Mouse (Mus musculus) limb, embryonic 13.5 days (tissue): ENCODE measurements around the gene Slc22a5. TPM values are rescaled to one million over a fixed set of nuclear protein-coding genes. Genes with fewer than 3 reads are reported as not detected.
"Not testable (repeated sequence)": the region's sequence is repeated elsewhere in the genome, so short reads cannot be mapped to it uniquely, and the experiment has no call there.

ENCODE experiments used
- ATAC-seq: fragments of 200-750 bp; cut with Nextera tagmentation; 2 replicates; pipeline ENCODE4 v1.8.0; 2017; ENCODE audit warnings: low read depth, moderate number of reproducible peaks, moderate TSS enrichment; ENCODE audit not compliant: low FRiP score
- H3K27ac ChIP-seq: fragments of 300-500 bp; sonication (generic); 2 replicates; pipeline ENCODE4 v1.5.1; 2015; ENCODE audit warnings: inconsistent platforms, mild to moderate bottlenecking, moderate library complexity
- H3K27me3 ChIP-seq: fragments of 300-500 bp; sonication (generic); 2 replicates; pipeline ENCODE4 v1.6.1; 2015; ENCODE audit warnings: mild to moderate bottlenecking, inconsistent platforms
- H3K36me3 ChIP-seq: fragments of 300-500 bp; sonication (generic); 2 replicates; pipeline ENCODE4 v1.6.1; 2015; ENCODE audit warnings: inconsistent platforms, mild to moderate bottlenecking, moderate library complexity
- H3K4me1 ChIP-seq: fragments of 300-500 bp; sonication (generic); 2 replicates; pipeline ENCODE4 v1.6.1; 2015; ENCODE audit warnings: inconsistent platforms
- H3K4me2 ChIP-seq: fragments of 300-500 bp; sonication (generic); replicated peaks from 2 replicates; pipeline ENCODE4 v1.6.1; 2015; ENCODE audit warnings: inconsistent platforms, mild to moderate bottlenecking, moderate library complexity
- H3K4me3 ChIP-seq: fragments of 300-500 bp; sonication (generic); 2 replicates; pipeline ENCODE4 v1.5.1; 2015; ENCODE audit warnings: moderate library complexity, mild to moderate bottlenecking, inconsistent platforms
- H3K9ac ChIP-seq: fragments of 300-500 bp; sonication (generic); 2 replicates; pipeline ENCODE4 v1.6.1; 2015; ENCODE audit warnings: mild to moderate bottlenecking, inconsistent platforms
- H3K9me3 ChIP-seq: fragments of 300-500 bp; sonication (generic); 2 replicates; pipeline ENCODE4 v1.6.1; 2016; ENCODE audit warnings: inconsistent platforms
- WGBS: fragments of 180-500 bp; shearing (Covaris S2); methylation state at CpG from one replicate; pipeline ENCODE4 v1.1.7; 2015; 5-methylcytosine and 5-hydroxymethylcytosine counted together
- polyA plus RNA-seq: library from polyadenylated mRNA; unstranded; fragments of >200 nt; fragmentation: Nextera tagmentation; extraction: Ambion mirVana; gene quantifications from 2 replicates; pipeline ENCODE4 v1.2.1, GENCODE M21; 2015

The Slc22a5 gene
- polyA plus RNA-seq, 1 experiment from 2014 or later, result 7.3 TPM

- H3K36me3 ChIP-seq, H3K9me3 ChIP-seq, H3K27me3 ChIP-seq, H3K4me2 ChIP-seq, H3K9ac ChIP-seq, ATAC-seq, H3K4me3 ChIP-seq, H3K4me1 ChIP-seq, H3K27ac ChIP-seq: not testable (repeated sequence)
- 79% methylated on average over 5 of the region's 5 CpGs for WGBS
Observed at GRCm38 (mm10) chr11:53878096-53878495, 13.4 kb downstream of the Slc22a5 start.

DNA sequence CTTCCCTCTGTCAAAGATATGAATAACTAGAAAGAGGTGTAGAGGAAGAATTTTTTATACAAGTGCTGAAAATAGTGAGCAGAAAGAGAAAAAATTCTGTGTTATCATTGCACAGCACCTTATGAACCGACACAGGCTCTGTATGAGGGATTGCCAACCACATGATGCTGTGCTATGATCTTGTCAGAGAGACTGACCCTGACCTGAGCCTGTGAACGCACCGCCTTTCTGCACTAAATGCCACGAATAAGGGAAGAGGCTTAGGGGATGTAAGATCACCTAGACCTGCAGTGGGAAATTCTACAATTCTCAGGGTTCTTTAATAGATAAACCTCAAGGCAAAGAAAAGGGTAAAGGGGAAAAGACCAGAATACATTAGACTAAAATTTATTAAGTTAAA is 15.0 kb downstream of the Slc22a5 start:
- Histone ChIP-seq H3K27ac (no peak overlapping the region), H3K9ac (no peak overlapping the region), H3K4me2 (no peak overlapping the region), H3K36me3 (peaks cover 16% of the 10 kb centered on the region), H3K4me1 (no peaks in the 10 kb centered on the region), H3K27me3 (no peaks in the 10 kb centered on the region), H3K9me3 (no peaks in the 10 kb centered on the region), H3K4me3 (no peak overlapping the region)
- ATAC-seq, result no peak
- 80% methylated on average over 4 of the region's 4 CpGs for WGBS

- Histone ChIP-seq H3K36me3 (peaks cover 25% of the 10 kb centered on the region), H3K4me3 (no peak overlapping the region), H3K4me2 (no peak overlapping the region), H3K4me1 (no peaks in the 10 kb centered on the region), H3K9ac (no peak overlapping the region), H3K27me3 (no peaks in the 10 kb centered on the region), H3K9me3 (no peaks in the 10 kb centered on the region), H3K27ac (no peak overlapping the region)
- 74% methylated on average over 4 of the region's 4 CpGs for WGBS
- ATAC-seq, result no peak
Observed at GRCm38 (mm10) chr11:53874706-53875105, 16.8 kb downstream of the Slc22a5 start.

DNA sequence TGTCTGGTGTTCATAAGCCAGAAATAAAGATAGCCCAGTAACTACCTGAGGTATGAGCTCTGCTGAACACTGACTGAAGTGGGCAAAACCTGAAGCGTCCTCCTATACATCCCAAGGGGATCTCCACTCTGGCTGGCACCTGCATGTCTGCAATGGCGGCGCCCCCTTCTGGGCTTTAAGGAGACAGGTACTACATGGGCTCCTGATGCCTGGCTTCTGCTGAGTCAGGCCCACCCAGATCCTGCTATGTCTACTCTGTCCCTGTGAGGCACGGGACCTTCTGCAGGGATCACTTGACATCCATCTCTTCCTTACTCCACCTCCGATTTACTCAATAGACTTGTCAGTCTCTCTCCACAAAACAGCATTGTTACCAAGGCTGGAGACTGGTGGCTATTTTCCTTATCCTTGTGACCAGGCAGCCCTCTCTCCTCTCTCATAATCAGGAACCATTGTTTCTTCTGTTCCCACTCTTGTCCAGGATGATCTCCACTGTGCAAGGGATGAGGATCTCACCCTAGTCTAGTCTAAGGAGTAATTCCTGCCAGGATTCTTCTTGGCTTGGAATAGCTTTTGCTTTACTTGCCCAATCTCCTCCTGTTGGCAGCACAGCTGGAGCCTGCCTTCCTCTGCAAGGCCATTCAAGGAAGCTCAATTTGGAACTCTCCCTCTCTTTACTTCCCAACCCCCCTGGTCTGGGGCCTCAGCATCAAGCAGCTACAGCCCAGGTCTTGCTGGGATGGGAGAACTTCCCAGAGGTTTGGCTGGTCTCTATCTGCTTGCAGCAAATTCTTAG is 17.4 kb downstream of the Slc22a5 start:
- not testable (repeated sequence) for H3K4me2 ChIP-seq, H3K9me3 ChIP-seq, H3K27me3 ChIP-seq, H3K4me1 ChIP-seq, H3K27ac ChIP-seq, H3K4me3 ChIP-seq, ATAC-seq, H3K9ac ChIP-seq
- peaks cover 25% of the 10 kb centered on the region for H3K36me3 ChIP-seq
- 62% methylated on average over 5 of the region's 5 CpGs for WGBS

DNA sequence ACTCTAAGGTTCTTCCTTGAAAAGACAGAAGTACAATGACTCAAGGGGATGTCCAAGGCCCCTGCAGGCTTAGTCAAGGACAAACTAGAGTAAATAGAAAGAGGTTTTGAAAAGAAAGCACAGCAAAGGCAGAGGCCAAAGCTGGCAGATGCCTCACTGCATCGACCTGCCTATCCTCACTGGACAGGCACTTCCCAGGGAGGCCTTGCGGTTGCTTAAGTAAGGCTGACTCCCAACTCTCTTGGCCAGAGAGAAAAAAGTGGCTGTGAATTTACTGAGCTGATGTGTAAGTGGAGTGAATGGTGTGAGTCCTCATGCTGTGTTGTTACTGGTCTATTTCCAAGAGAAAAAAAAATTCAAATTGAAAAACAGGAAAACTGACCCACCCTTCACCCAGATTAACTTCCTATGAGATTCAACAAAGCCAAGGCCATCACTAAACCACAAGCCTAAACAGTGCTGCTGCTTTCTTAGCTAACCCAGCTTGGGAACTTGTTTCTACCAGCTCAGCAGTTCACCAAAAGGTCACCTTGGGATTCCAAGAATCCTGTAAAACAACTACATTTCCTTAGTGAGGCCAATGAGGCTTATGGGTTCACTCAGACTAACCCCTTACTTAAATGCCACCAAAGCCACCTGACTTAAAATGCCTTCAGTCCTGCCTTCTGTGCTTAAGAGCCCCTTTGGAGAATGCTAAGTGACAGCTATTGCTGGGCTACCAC is 19.5 kb downstream of the Slc22a5 start:
- Histone ChIP-seq H3K9ac (no peak overlapping the region), H3K27ac (no peak overlapping the region), H3K4me3 (no peak overlapping the region), H3K27me3 (no peaks in the 10 kb centered on the region), H3K4me2 (no peak overlapping the region), H3K9me3 (no peaks in the 10 kb centered on the region), H3K4me1 (no peaks in the 10 kb centered on the region), H3K36me3 (peaks cover 25% of the 10 kb centered on the region)
- no peak for ATAC-seq
- 82% methylated on average over 2 of the region's 2 CpGs for WGBS

DNA sequence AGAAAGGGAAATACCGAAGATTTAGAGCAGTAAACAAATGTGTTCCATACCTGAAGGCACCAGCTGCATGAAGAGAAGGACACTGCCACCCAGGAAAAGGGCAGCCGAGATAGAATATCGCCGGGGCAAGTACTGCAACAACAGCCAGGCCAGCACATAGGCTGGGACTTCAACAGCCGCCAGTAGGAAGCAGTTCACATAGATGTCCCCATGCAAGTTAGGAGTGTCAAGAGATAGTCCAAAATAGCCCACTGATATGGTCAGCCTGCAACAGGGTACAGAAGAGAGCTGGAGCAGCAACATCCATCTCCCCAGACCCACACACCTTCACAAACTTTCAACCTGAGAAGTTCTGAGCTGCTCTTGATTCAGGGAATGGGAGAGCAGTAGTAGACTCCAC is 22.3 kb downstream of the Slc22a5 start:
- ATAC-seq, result no peak
- WGBS, result 85% methylated on average over 5 of the region's 5 CpGs

GRCm38 (mm10) chr11:53868323-53868722 is 23.1 kb downstream of the Slc22a5 start:
- not testable (repeated sequence) for H3K4me3 ChIP-seq, H3K27ac ChIP-seq, H3K27me3 ChIP-seq, H3K4me1 ChIP-seq, H3K4me2 ChIP-seq, H3K9me3 ChIP-seq, H3K9ac ChIP-seq, ATAC-seq
- H3K36me3 ChIP-seq, result peaks cover 30% of the 10 kb centered on the region
- WGBS, result 37% methylated on average over 5 of the region's 5 CpGs

More for the DNA sequence above, 22.3 kb downstream of the Slc22a5 start:
- Histone ChIP-seq H3K4me3 (no peak overlapping the region), H3K36me3 (peaks cover 30% of the 10 kb centered on the region), H3K9ac (no peak overlapping the region), H3K9me3 (no peaks in the 10 kb centered on the region), H3K4me2 (no peak overlapping the region), H3K27me3 (no peaks in the 10 kb centered on the region), H3K4me1 (no peaks in the 10 kb centered on the region), H3K27ac (no peak overlapping the region)

DNA sequence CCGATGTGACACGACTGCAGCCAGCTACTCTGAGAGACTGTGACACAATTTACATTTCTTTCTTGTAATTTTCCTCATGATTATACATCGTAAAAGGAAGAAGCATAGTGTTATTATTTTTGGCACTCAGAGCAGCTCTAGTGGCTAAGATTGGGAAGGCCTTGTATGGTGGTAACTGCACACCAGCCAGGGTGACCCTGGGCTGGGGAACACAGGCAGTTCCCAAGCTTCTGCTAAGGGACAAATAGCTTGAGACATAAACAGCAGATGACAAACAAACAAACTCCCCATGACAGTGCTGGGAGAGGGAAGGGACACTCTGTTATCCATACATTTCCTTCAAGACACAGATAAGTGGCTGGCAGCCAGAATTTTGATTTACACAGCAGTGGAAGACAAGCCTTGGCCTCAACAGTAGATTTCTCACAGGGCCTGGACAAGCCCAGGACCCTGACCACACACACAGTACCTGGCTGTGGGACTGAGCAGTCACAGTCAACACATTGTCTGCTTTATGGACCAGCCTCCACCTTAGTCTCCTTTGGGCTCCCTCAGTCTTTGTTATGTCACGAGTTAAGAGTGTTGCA is 26.6 kb downstream of the Slc22a5 start:
- H3K27ac ChIP-seq, H3K27me3 ChIP-seq, H3K4me1 ChIP-seq, H3K9me3 ChIP-seq, H3K4me2 ChIP-seq, H3K36me3 ChIP-seq, H3K9ac ChIP-seq, H3K4me3 ChIP-seq, ATAC-seq: not testable (repeated sequence)
- 92% methylated on average over 2 of the region's 4 CpGs for WGBS

GRCm38 (mm10) chr11:53860944-53861343 is 30.5 kb downstream of the Slc22a5 start:
- 77% methylated on average over 8 of the region's 9 CpGs for WGBS
- not testable (repeated sequence) for H3K27me3 ChIP-seq, H3K9ac ChIP-seq, H3K9me3 ChIP-seq, ATAC-seq, H3K4me3 ChIP-seq, H3K4me1 ChIP-seq, H3K36me3 ChIP-seq, H3K27ac ChIP-seq, H3K4me2 ChIP-seq

GRCm38 (mm10) chr11:53858761-53859580 is 32.5 kb downstream of the Slc22a5 start, which contains the start of gene Gm12216:
Gm12216 (minus strand) TSS chr11:53859256.
- H3K9me3 ChIP-seq, H3K4me1 ChIP-seq, H3K36me3 ChIP-seq, H3K27ac ChIP-seq, H3K27me3 ChIP-seq: not testable (repeated sequence)
- 11% methylated on average over 46 of the region's 50 CpGs for WGBS
- Histone ChIP-seq H3K4me2 (peak within 1 kb of the TSS; percentile 71), H3K9ac (peak within 1 kb of the TSS; percentile 69), H3K4me3 (peak within 1 kb of the TSS; percentile 58)
- ATAC-seq, result peak; percentile 48; the same call in 1 of the 2 replicates

GRCm38 (mm10) chr11:53858058-53858760 is 33.3 kb downstream of the Slc22a5 start:
- H3K4me2 ChIP-seq, result peak overlapping the region; percentile 71; the same call in 1 of the 2 replicates
- 77% methylated on average over 6 of the region's 6 CpGs for WGBS

More at GRCm38 (mm10) chr11:53858058-53858760, 33.3 kb downstream of the Slc22a5 start:
- Histone ChIP-seq H3K9me3 (no peaks in the 10 kb centered on the region), H3K4me1 (no peaks in the 10 kb centered on the region), H3K27ac (no peak overlapping the region), H3K27me3 (peaks cover 9% of the 10 kb centered on the region; the same call in 1 of the 2 replicates), H3K36me3 (no peaks in the 10 kb centered on the region), H3K4me3 (no peak overlapping the region), H3K9ac (no peak overlapping the region)
- no peak for ATAC-seq
